Mouse (Mus musculus): Measurements from ENCODE around the gene Zbtb21. TPM values are rescaled to one million over a fixed set of nuclear protein-coding genes. Genes with fewer than 3 reads are reported as not detected.
"Not testable (repeated sequence)": the region's sequence is repeated elsewhere in the genome, so short reads cannot be mapped to it uniquely, and the experiment has no call there.

Zbtb21 gene
- polyA plus RNA-seq (2014; fragmentation: Nextera tagmentation; extraction: Ambion mirVana): 12.5 TPM in 2 replicates

GRCm38 (mm10) chr16:97962151-97962948 is at the start of gene Zbtb21, which contains the start of gene C2cd2:
Zbtb21 (minus strand) TSS chr16:97962622.
C2cd2 (minus strand) TSS chr16:97962598.
- 1% methylated on average over 71 of the region's 78 CpGs for WGBS
- peak within 1 kb of the TSS; percentile 96 for H3K27ac ChIP-seq (ENCODE audit: low read depth, low read length)
- DNase-seq (ENCODE audit: low spot score) (peak; percentile 98), ATAC-seq (peak; percentile 99)
- H3K4me1 ChIP-seq (ENCODE audit: control insufficient read depth, insufficient read depth, low read length): peaks cover 8% of the 10 kb centered on the region; the same call in 1 of the 2 replicates
- H3K9ac ChIP-seq (ENCODE audit: low read length): peak within 1 kb of the TSS; percentile 85
- no peaks in the 10 kb centered on the region for H3K27me3 ChIP-seq (replicated peaks; ENCODE audit: control insufficient read depth, insufficient read depth, low read length)
- no peaks in the 10 kb centered on the region for H3K36me3 ChIP-seq (ENCODE audit: control insufficient read depth, insufficient read depth, low read length)
- H3K9me3 ChIP-seq (replicated peaks; ENCODE audit: control insufficient read depth, low read length): no peaks in the 10 kb centered on the region
- H3K4me3 ChIP-seq (ENCODE audit: low read depth, low read length): peak within 1 kb of the TSS; percentile 75
- peak within 1 kb of the TSS; percentile 79 for H3K4me2 ChIP-seq (ENCODE audit: low read length)

GRCm38 (mm10) chr16:97997383-97997731 is 34.9 kb upstream of the Zbtb21 start:
- Histone ChIP-seq H3K4me2 (ENCODE audit: low read length) (peak overlapping the region; percentile 60), H3K9ac (ENCODE audit: low read length) (peak overlapping the region; percentile 61), H3K4me1 (ENCODE audit: control insufficient read depth, insufficient read depth, low read length) (peaks cover 13% of the 10 kb centered on the region; the same call in 1 of the 2 replicates), H3K4me3 (ENCODE audit: low read depth, low read length) (peak overlapping the region; percentile 50)
- not testable (repeated sequence) for H3K27me3 ChIP-seq (replicated peaks; ENCODE audit: control insufficient read depth, insufficient read depth, low read length); H3K27ac ChIP-seq (ENCODE audit: low read depth, low read length); H3K9me3 ChIP-seq (replicated peaks; ENCODE audit: control insufficient read depth, low read length); H3K36me3 ChIP-seq (ENCODE audit: control insufficient read depth, insufficient read depth, low read length)
- ATAC-seq (peak; percentile 84), DNase-seq (ENCODE audit: low spot score) (peak; percentile 5)
- 0% methylated on average over 8 of the region's 8 CpGs for WGBS

- WGBS: 2% methylated on average over 22 of the region's 22 CpGs
- peak within 1 kb of the TSS; percentile 50 for H3K4me3 ChIP-seq (ENCODE audit: low read depth, low read length)
- H3K9ac ChIP-seq (ENCODE audit: low read length): peak within 1 kb of the TSS; percentile 61
- H3K9me3 ChIP-seq (replicated peaks; ENCODE audit: control insufficient read depth, low read length): no peaks in the 10 kb centered on the region
- H3K27me3 ChIP-seq (replicated peaks; ENCODE audit: control insufficient read depth, insufficient read depth, low read length): no peaks in the 10 kb centered on the region
- no peaks in the 10 kb centered on the region for H3K36me3 ChIP-seq (ENCODE audit: control insufficient read depth, insufficient read depth, low read length)
- H3K27ac ChIP-seq (ENCODE audit: low read depth, low read length): no peak within 1 kb of the TSS
- peak within 1 kb of the TSS; percentile 60 for H3K4me2 ChIP-seq (ENCODE audit: low read length)
- peaks cover 13% of the 10 kb centered on the region; the same call in 1 of the 2 replicates for H3K4me1 ChIP-seq (ENCODE audit: control insufficient read depth, insufficient read depth, low read length)
- ATAC-seq: peak; percentile 99
- DNase-seq (ENCODE audit: low spot score): peak; percentile 92
Observed at GRCm38 (mm10) chr16:97996616-97997382, 34.4 kb upstream of the Zbtb21 start, which contains the start of gene B230307C23Rik. B230307C23Rik (plus strand) TSS chr16:97997315.

DNA sequence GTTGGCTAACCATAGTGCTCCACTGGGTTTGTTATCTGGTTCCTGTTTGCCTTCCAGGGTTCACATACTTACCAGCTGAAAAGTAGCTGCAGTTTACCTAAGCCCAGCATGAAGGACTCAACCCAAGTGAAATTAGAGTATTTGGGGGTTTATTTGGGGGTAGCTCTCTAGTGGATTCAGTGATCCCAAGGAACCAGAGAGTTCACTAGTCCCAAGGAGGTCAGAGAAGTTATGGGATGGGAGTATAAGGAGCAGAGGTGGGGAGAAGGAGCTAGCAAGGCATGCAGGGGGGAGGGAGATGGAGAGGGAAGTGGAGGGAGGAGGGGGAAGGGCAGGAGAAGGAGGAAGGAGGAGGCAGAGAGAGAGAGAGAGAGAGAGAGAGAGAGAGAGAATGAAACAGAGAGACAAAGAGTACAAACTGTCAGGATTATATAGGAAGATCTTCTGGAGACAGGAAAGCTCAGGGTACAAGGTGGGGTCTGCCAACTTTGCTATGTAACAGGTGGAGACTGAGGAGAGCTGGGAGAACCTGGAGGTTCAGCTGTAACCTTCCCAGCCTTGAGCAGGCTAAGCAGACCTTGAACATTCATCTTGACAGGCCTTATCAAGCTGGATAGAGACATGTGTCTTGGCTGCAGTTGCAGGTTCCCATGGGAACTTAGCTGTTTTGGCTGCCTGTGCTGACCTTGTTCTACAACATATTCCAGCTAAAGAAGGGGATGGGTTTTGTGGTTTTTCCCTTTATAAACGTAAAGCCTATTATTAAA is 33.6 kb upstream of the Zbtb21 start:
- Histone ChIP-seq H3K9ac (ENCODE audit: low read length) (peak overlapping the region; percentile 61; the same call in 1 of the 2 replicates), H3K36me3 (ENCODE audit: control insufficient read depth, insufficient read depth, low read length) (no peaks in the 10 kb centered on the region), H3K4me1 (ENCODE audit: control insufficient read depth, insufficient read depth, low read length) (peaks cover 13% of the 10 kb centered on the region; the same call in 1 of the 2 replicates), H3K27ac (ENCODE audit: low read depth, low read length) (no peak overlapping the region), H3K9me3 (replicated peaks; ENCODE audit: control insufficient read depth, low read length) (no peaks in the 10 kb centered on the region), H3K27me3 (replicated peaks; ENCODE audit: control insufficient read depth, insufficient read depth, low read length) (no peaks in the 10 kb centered on the region), H3K4me2 (ENCODE audit: low read length) (peak overlapping the region; percentile 60), H3K4me3 (ENCODE audit: low read depth, low read length) (peak overlapping the region; percentile 50)
- DNase-seq (ENCODE audit: low spot score) (peak; percentile 10), ATAC-seq (no peak)
- 3% methylated on average over 1 of the region's 1 CpGs for WGBS

DNA sequence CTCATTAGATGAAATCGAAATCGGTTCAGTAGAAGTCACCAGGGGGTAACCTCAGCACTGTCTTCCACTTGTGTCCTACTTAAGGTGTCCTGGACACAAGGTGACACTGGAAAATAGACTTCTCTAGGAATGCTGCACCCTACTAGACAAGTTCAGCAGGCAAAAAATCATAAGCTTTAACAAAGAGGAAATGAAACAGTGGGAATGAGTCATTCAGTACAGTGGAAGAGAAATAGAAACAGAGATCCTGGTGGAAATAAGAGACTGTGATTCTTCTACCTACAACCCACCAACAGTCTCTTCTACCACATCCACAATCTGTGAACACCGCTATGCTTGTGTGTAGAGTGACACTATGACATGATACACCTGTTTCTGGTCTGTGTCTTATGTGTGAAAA is 30.1 kb upstream of the Zbtb21 start:
- H3K36me3 ChIP-seq (ENCODE audit: control insufficient read depth, insufficient read depth, low read length); H3K9me3 ChIP-seq (replicated peaks; ENCODE audit: control insufficient read depth, low read length); H3K9ac ChIP-seq (ENCODE audit: low read length); H3K4me3 ChIP-seq (ENCODE audit: low read depth, low read length); H3K4me2 ChIP-seq (ENCODE audit: low read length); H3K27ac ChIP-seq (ENCODE audit: low read depth, low read length); DNase-seq (ENCODE audit: low spot score); H3K27me3 ChIP-seq (replicated peaks; ENCODE audit: control insufficient read depth, insufficient read depth, low read length); H3K4me1 ChIP-seq (ENCODE audit: control insufficient read depth, insufficient read depth, low read length); ATAC-seq: not testable (repeated sequence)
- 86% methylated on average over 3 of the region's 3 CpGs for WGBS

- Histone ChIP-seq H3K27ac (ENCODE audit: low read depth, low read length) (no peak overlapping the region), H3K9ac (ENCODE audit: low read length) (no peak overlapping the region), H3K27me3 (replicated peaks; ENCODE audit: control insufficient read depth, insufficient read depth, low read length) (no peaks in the 10 kb centered on the region), H3K9me3 (replicated peaks; ENCODE audit: control insufficient read depth, low read length) (no peaks in the 10 kb centered on the region), H3K4me2 (ENCODE audit: low read length) (no peak overlapping the region), H3K4me3 (ENCODE audit: low read depth, low read length) (no peak overlapping the region), H3K36me3 (ENCODE audit: control insufficient read depth, insufficient read depth, low read length) (no peaks in the 10 kb centered on the region), H3K4me1 (ENCODE audit: control insufficient read depth, insufficient read depth, low read length) (0 out of 2 replicates have a peak, but pooled peaks cover 4% of the 10 kb centered on the region)
- DNase-seq (ENCODE audit: low spot score) (no peak), ATAC-seq (no peak)
- WGBS: 76% methylated on average over 2 of the region's 2 CpGs
Observed at GRCm38 (mm10) chr16:97991517-97991916, 29.1 kb upstream of the Zbtb21 start.

DNA sequence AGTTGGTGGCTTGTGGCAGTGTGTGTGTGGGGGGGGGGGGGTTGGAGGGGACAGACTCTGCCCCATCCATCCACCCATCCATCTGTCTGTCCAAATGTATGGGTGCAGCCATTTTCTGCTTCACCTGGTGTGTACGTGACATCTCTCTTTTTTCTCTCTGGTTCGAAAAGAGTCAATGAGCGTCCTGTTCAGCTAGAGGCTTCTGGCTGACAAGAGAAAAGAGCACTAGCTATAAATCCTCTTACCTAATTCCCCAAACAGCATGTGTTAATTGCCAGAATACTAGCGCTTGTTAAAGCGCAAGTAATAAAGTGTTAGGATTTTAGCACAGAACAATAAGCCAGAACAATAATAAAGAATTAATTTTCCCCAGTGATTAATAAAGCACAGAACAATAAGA is 22.2 kb upstream of the Zbtb21 start:
- WGBS: 23% methylated on average over 5 of the region's 5 CpGs
- H3K36me3 ChIP-seq (ENCODE audit: control insufficient read depth, insufficient read depth, low read length): no peaks in the 10 kb centered on the region
- H3K4me3 ChIP-seq (ENCODE audit: low read depth, low read length): no peak overlapping the region
- H3K27me3 ChIP-seq (replicated peaks; ENCODE audit: control insufficient read depth, insufficient read depth, low read length): no peaks in the 10 kb centered on the region
- no peak overlapping the region for H3K27ac ChIP-seq (ENCODE audit: low read depth, low read length)
- H3K4me2 ChIP-seq (ENCODE audit: low read length): no peak overlapping the region
- ATAC-seq: no peak
- H3K4me1 ChIP-seq (ENCODE audit: control insufficient read depth, insufficient read depth, low read length): no peaks in the 10 kb centered on the region
- H3K9ac ChIP-seq (ENCODE audit: low read length): no peak overlapping the region
- no peaks in the 10 kb centered on the region for H3K9me3 ChIP-seq (replicated peaks; ENCODE audit: control insufficient read depth, low read length)
- no peak for DNase-seq (ENCODE audit: low spot score)

DNA sequence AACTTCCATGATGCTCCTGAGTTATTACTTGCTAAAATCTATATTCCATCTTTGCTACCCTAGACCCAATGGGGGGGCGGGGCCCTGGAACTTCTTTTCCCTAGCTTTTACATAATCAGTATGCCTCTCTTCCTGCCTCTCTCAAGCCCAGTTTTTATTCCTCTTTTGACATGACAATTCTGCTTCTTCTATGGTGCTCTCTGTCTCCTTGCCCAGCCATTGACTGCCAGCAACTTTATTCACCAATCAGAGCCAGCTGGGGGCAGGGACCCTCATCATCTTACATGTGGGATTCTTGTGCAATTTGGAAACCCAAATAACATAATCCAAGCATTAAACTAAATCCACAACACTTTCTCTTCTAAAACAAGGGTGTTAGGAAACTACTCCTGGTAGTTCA is 18.9 kb upstream of the Zbtb21 start:
- DNase-seq (ENCODE audit: low spot score) (no peak), ATAC-seq (no peak)
- H3K4me3 ChIP-seq (ENCODE audit: low read depth, low read length): no peak overlapping the region
- H3K9me3 ChIP-seq (replicated peaks; ENCODE audit: control insufficient read depth, low read length): no peaks in the 10 kb centered on the region
- no peak overlapping the region for H3K27ac ChIP-seq (ENCODE audit: low read depth, low read length)
- no peaks in the 10 kb centered on the region for H3K36me3 ChIP-seq (ENCODE audit: control insufficient read depth, insufficient read depth, low read length)
- no peaks in the 10 kb centered on the region for H3K27me3 ChIP-seq (replicated peaks; ENCODE audit: control insufficient read depth, insufficient read depth, low read length)
- no peak overlapping the region for H3K9ac ChIP-seq (ENCODE audit: low read length)
- 90% methylated on average over 1 of the region's 1 CpGs for whole genome bisulfite sequencing
- no peaks in the 10 kb centered on the region for H3K4me1 ChIP-seq (ENCODE audit: control insufficient read depth, insufficient read depth, low read length)
- H3K4me2 ChIP-seq (ENCODE audit: low read length): no peak overlapping the region

Data from forebrain, embryonic 14.5 days (tissue).